Mouse (Mus musculus): ENCODE results near the gene Mrpl27. TPM values are rescaled to one million over a fixed set of nuclear protein-coding genes. Genes with fewer than 3 reads are reported as not detected.

The Mrpl27 gene
- total RNA-seq, 2 experiments from 2014 or later: 67.1 to 68.9 TPM

Other genes with a start within 250 kb of the Mrpl27 start
- gene Cacna1g, start 179.6 kb upstream of the Mrpl27 start, total RNA-seq (2021): 10 to 100 TPM; 65.7 to 81.0 TPM
- under 1 TPM in 1 of 2 experiments, not detected in 1; 0.45 TPM for gene Spata20, start 167.6 kb upstream of the Mrpl27 start, total RNA-seq (2021)
- gene Epn3, start 153.8 kb upstream of the Mrpl27 start, total RNA-seq (2021): 1 to 10 TPM; 1.4 to 1.8 TPM
- gene Mycbpap, start 132.0 kb upstream of the Mrpl27 start, total RNA-seq (2021): 1 to 10 TPM; 2.8 to 3.6 TPM
- gene Rsad1, start 104.5 kb upstream of the Mrpl27 start, total RNA-seq (2021): 1 to 10 TPM; 9.0 to 9.8 TPM
- under 1 TPM; 0.27 to 0.53 TPM for gene Chad, start 88.7 kb upstream of the Mrpl27 start, total RNA-seq (2021)
- 10 to 100 TPM; 15.1 to 17.1 TPM for gene Acsf2, start 51.9 kb upstream of the Mrpl27 start, total RNA-seq (2021)
- gene Lrrc59, start 24.0 kb upstream of the Mrpl27 start, total RNA-seq (2021): 10 to 100 TPM; 78.7 to 81.1 TPM
- not detected for gene Eme1, start 197 bp downstream of the Mrpl27 start, total RNA-seq (2021)
- gene Xylt2, start 23.7 kb downstream of the Mrpl27 start, total RNA-seq (2021): 10 to 100 TPM; 23.0 to 26.1 TPM
- gene Gm11541, start 50.7 kb downstream of the Mrpl27 start, total RNA-seq (2021): not detected
- under 1 TPM in 1 of 2 experiments, not detected in 1; 0.53 TPM for gene Cdc34b, start 88.0 kb downstream of the Mrpl27 start, total RNA-seq (2021)
- not detected for gene Tmem92, start 128.9 kb downstream of the Mrpl27 start, total RNA-seq (2021)

Measured in layer of hippocampus, postnatal 36 days (tissue).